Mouse (Mus musculus) urinary bladder, postnatal 4 days (tissue): ENCODE data around the gene Fth1.
A peak's percentile ranks its signal among the peaks of the same experiment; 100 is the strongest.
"Not testable (repeated sequence)": the region's sequence is repeated elsewhere in the genome, so short reads cannot be mapped to it uniquely, and the experiment has no call there.

Experiments used
- DNase-seq, 2 experiments: peaks; one replicate each; pipeline ENCODE4 v3.0.0; 2021 to 2022; ENCODE audit warnings: low spot score in 2 of 2

Fth1 gene

GRCm38 (mm10) chr19:9980258-9980657 is at the start of gene Fth1:
TSS of gene Fth1 (plus strand) at chr19:9980598.
- DNase-seq = no peak

GRCm38 (mm10) chr19:9931167-9931607 is 49.2 kb upstream of the Fth1 start:
- DNase-seq = not testable (repeated sequence)

GRCm38 (mm10) chr19:9933908-9934307 is 46.5 kb upstream of the Fth1 start:
- DNase-seq = no peak

GRCm38 (mm10) chr19:9936579-9936978 is 43.8 kb upstream of the Fth1 start:
- DNase-seq = no peak

- no peak for DNase-seq
Measured at GRCm38 (mm10) chr19:9937428-9937827, 43.0 kb upstream of the Fth1 start.

- DNase-seq = no peak
Measured at GRCm38 (mm10) chr19:9938156-9938823, 42.1 kb upstream of the Fth1 start.

- DNase-seq = peak in 1 of 2 experiments; percentile 31
Measured at GRCm38 (mm10) chr19:9938824-9939303, 41.5 kb upstream of the Fth1 start.

GRCm38 (mm10) chr19:9939841-9940240 is 40.6 kb upstream of the Fth1 start:
- no peak for DNase-seq

- no peak for DNase-seq
Measured at GRCm38 (mm10) chr19:9940903-9941302, 39.5 kb upstream of the Fth1 start.

GRCm38 (mm10) chr19:9941809-9942208 is 38.6 kb upstream of the Fth1 start:
- no peak for DNase-seq

- DNase-seq = no peak
Measured at GRCm38 (mm10) chr19:9942539-9943533, 37.6 kb upstream of the Fth1 start.

- no peak for DNase-seq
Measured at GRCm38 (mm10) chr19:9945800-9946564, 34.4 kb upstream of the Fth1 start.

- DNase-seq = peak in 1 of 2 experiments; percentile 26
Measured at GRCm38 (mm10) chr19:9946986-9947385, 33.4 kb upstream of the Fth1 start.

- DNase-seq = no peak
Measured at GRCm38 (mm10) chr19:9952390-9952789, 28.0 kb upstream of the Fth1 start.

GRCm38 (mm10) chr19:9952912-9953311 is 27.5 kb upstream of the Fth1 start:
- DNase-seq = no peak

GRCm38 (mm10) chr19:9954055-9954810 is 26.2 kb upstream of the Fth1 start:
- DNase-seq = peak; percentile 78 to 80

GRCm38 (mm10) chr19:9954811-9955202 is 25.6 kb upstream of the Fth1 start:
- DNase-seq = no peak

GRCm38 (mm10) chr19:9955438-9955837 is 25.0 kb upstream of the Fth1 start:
- DNase-seq = no peak

GRCm38 (mm10) chr19:9956624-9957388 is 23.6 kb upstream of the Fth1 start:
- DNase-seq = no peak

- no peak for DNase-seq
Measured at GRCm38 (mm10) chr19:9957965-9958364, 22.4 kb upstream of the Fth1 start.
